Mouse (Mus musculus): Measurements from ENCODE around the gene Rrnad1. TPM values are rescaled to one million over a fixed set of nuclear protein-coding genes. Genes with fewer than 3 reads are reported as not detected.

Gene Rrnad1
- 13.7 and 17.9 TPM in 2 replicates for polyA plus RNA-seq (2014; fragmentation: Nextera tagmentation; extraction: Ambion mirVana)

GRCm38 (mm10) chr3:87930078-87930795 is at the start of gene Rrnad1, which contains the start of gene Isg20l2:
Gene Rrnad1 (minus strand): TSS chr3:87930717.
Gene Isg20l2 (plus strand): TSS chr3:87930314.
- H3K9me3 ChIP-seq (ENCODE audit: control insufficient read depth, low read length) = no peaks in the 10 kb centered on the region

DNA sequence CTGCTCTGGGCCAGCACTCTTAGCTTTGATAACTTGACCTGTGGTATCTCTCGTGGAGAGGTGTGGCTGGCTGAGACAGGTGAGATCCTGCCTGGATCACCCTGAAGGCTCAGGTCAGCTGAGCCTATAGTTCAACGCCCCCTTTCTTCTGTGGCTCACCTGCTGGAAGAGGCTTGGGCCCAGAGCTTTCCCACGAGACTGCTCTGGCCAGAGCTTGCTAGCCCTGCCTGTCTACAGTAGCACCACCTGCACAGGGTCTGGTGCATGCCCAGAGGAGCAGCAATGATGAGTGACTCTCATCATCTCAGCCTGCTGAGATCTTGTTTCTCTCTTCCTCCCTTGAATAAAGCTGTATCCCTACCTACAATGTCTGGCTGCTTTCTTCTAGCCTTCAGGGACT is 49.6 kb upstream of the Rrnad1 start:
- H3K9ac ChIP-seq (ENCODE audit: low read depth, low read length) = no peak overlapping the region
- ATAC-seq (ENCODE audit: low FRiP score) (no peak), DNase-seq (ENCODE audit: low spot score) (no peak)
- H3K27ac ChIP-seq (ENCODE audit: low read depth, low read length) = peak overlapping the region; percentile 47; the same call in 1 of the 2 replicates
- H3K4me3 ChIP-seq (ENCODE audit: low read depth, low read length) = no peak overlapping the region
- no peaks in the 10 kb centered on the region for H3K9me3 ChIP-seq (ENCODE audit: control insufficient read depth, low read length)
- 62% methylated on average over 3 of the region's 3 CpGs for WGBS
- peaks cover 8% of the 10 kb centered on the region; the same call in 1 of the 2 replicates for H3K36me3 ChIP-seq (ENCODE audit: control insufficient read depth, insufficient read depth, low read length)
- peaks cover 32% of the 10 kb centered on the region for H3K4me1 ChIP-seq (replicated peaks; ENCODE audit: control insufficient read depth, insufficient read depth, low read length)
- no peak overlapping the region for H3K4me2 ChIP-seq (replicated peaks; ENCODE audit: low read depth, low read length)
- no peaks in the 10 kb centered on the region for H3K27me3 ChIP-seq (ENCODE audit: control insufficient read depth, insufficient read depth, low read length)

More at GRCm38 (mm10) chr3:87930078-87930795, at the start of gene Rrnad1, which contains the start of gene Isg20l2:
- peaks cover 3% of the 10 kb centered on the region; the same call in 1 of the 2 replicates for H3K4me1 ChIP-seq (replicated peaks; ENCODE audit: control insufficient read depth, insufficient read depth, low read length)
- DNase-seq (ENCODE audit: low spot score) (peak; percentile 97), ATAC-seq (ENCODE audit: low FRiP score) (peak; percentile 96)
- peak within 1 kb of the TSS; percentile 97 for H3K4me3 ChIP-seq (ENCODE audit: low read depth, low read length)
- H3K36me3 ChIP-seq (ENCODE audit: control insufficient read depth, insufficient read depth, low read length) = peaks cover 7% of the 10 kb centered on the region; the same call in 1 of the 2 replicates
- no peaks in the 10 kb centered on the region for H3K27me3 ChIP-seq (ENCODE audit: control insufficient read depth, insufficient read depth, low read length)
- peak within 1 kb of the TSS; percentile 92 for H3K9ac ChIP-seq (ENCODE audit: low read depth, low read length)
- peak within 1 kb of the TSS; percentile 70 for H3K4me2 ChIP-seq (replicated peaks; ENCODE audit: low read depth, low read length)
- peak within 1 kb of the TSS; percentile 74 for H3K27ac ChIP-seq (ENCODE audit: low read depth, low read length)
- WGBS = under 1% methylated on average over 72 of the region's 78 CpGs

- H3K4me1 ChIP-seq (replicated peaks; ENCODE audit: control insufficient read depth, insufficient read depth, low read length) = peaks cover 31% of the 10 kb centered on the region
- WGBS = 88% methylated on average over 5 of the region's 5 CpGs
- H3K36me3 ChIP-seq (ENCODE audit: control insufficient read depth, insufficient read depth, low read length) = peaks cover 8% of the 10 kb centered on the region; the same call in 1 of the 2 replicates
- no peaks in the 10 kb centered on the region for H3K9me3 ChIP-seq (ENCODE audit: control insufficient read depth, low read length)
- ATAC-seq (ENCODE audit: low FRiP score) (no peak), DNase-seq (ENCODE audit: low spot score) (no peak)
- H3K27me3 ChIP-seq (ENCODE audit: control insufficient read depth, insufficient read depth, low read length) = no peaks in the 10 kb centered on the region
- no peak overlapping the region for H3K27ac ChIP-seq (ENCODE audit: low read depth, low read length)
- no peak overlapping the region for H3K4me2 ChIP-seq (replicated peaks; ENCODE audit: low read depth, low read length)
- no peak overlapping the region for H3K4me3 ChIP-seq (ENCODE audit: low read depth, low read length)
- H3K9ac ChIP-seq (ENCODE audit: low read depth, low read length) = no peak overlapping the region
Measured at GRCm38 (mm10) chr3:87979493-87979892, 49.0 kb upstream of the Rrnad1 start.

DNA sequence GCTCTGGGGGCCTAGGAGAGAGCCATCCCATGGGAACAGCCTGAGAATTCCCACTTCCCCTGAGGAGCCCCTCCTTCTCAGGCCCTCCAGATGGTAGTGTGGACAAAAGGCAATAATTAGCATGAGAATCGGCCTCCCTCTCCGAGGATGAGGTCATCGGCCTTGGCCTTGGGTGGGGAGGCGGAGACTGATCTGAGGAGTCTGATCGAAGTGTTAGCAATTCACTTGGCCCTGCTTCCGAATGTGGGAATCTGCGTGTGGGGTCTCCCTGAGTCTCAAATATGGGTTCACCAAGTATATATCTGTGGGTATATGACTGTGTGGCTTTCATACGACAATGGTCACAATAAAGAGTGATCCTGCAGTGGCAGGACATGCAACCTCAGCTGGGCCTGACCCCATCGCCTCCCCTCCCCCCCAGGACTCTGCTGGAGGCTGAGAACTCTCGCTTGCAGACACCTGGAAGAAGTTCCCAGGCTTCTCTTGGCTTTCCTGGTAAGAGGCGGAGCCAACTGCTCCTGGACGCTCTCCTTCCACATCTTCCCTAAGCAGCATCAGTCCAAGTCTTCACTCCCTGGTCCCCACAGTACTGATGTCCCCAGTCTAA is 44.0 kb upstream of the Rrnad1 start:
- peak; percentile 82 for ATAC-seq (ENCODE audit: low FRiP score)
- Histone ChIP-seq H3K4me1 (replicated peaks; ENCODE audit: control insufficient read depth, insufficient read depth, low read length) (peaks cover 13% of the 10 kb centered on the region), H3K9me3 (ENCODE audit: control insufficient read depth, low read length) (no peaks in the 10 kb centered on the region), H3K27ac (ENCODE audit: low read depth, low read length) (peak overlapping the region; percentile 97), H3K4me2 (replicated peaks; ENCODE audit: low read depth, low read length) (peak overlapping the region; percentile 94), H3K36me3 (ENCODE audit: control insufficient read depth, insufficient read depth, low read length) (peaks cover 8% of the 10 kb centered on the region; the same call in 1 of the 2 replicates), H3K4me3 (ENCODE audit: low read depth, low read length) (peak overlapping the region; percentile 86), H3K27me3 (ENCODE audit: control insufficient read depth, insufficient read depth, low read length) (no peaks in the 10 kb centered on the region), H3K9ac (ENCODE audit: low read depth, low read length) (peak overlapping the region; percentile 16)
- DNase-seq (ENCODE audit: low spot score) = peak; percentile 88
- 7% methylated on average over 12 of the region's 12 CpGs for WGBS

DNA sequence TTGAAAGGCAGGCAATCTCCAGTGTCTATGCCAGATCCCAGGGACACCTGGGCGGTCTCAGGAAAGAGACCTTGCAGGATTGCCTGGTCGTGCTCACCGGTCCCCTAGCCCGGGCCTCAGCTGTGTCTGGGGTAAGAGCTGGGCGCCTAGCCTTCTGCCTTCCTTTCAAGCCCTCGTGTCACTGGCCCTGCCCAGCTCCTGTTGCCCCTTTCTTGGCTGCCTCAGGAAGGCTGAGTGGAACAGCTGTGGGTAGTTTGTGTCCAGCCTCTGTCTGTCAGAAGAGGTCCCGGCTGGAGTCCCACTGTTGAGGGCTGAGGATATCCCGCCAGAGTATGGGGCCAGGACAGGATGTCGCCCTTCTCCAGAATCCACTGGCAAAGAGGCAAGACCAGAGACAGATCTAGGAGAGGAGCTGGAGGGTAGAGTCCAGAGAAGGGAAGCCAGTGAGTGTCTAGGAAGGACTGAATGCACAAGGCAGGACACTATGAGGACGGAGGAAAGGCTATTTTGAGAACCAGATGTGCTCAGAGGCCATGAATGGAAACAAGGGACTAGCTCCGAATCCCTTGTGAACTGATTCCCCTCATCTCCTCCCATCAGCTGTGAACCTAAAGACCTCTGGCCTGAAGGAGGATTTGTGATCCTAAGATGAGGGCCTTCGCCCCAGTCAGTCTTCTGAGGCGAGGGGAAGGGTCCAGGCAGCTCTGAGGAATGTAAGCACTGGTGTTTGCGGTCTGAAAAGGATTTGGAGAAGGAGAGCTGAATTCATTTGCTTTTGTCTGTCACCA is 43.3 kb upstream of the Rrnad1 start:
- 14% methylated on average over 14 of the region's 14 CpGs for WGBS
- Histone ChIP-seq H3K9ac (ENCODE audit: low read depth, low read length) (peak overlapping the region; percentile 92), H3K4me1 (replicated peaks; ENCODE audit: control insufficient read depth, insufficient read depth, low read length) (peaks cover 13% of the 10 kb centered on the region), H3K36me3 (ENCODE audit: control insufficient read depth, insufficient read depth, low read length) (peaks cover 8% of the 10 kb centered on the region; the same call in 1 of the 2 replicates), H3K27ac (ENCODE audit: low read depth, low read length) (peak overlapping the region; percentile 97), H3K4me3 (ENCODE audit: low read depth, low read length) (peak overlapping the region; percentile 86), H3K27me3 (ENCODE audit: control insufficient read depth, insufficient read depth, low read length) (no peaks in the 10 kb centered on the region), H3K9me3 (ENCODE audit: control insufficient read depth, low read length) (no peaks in the 10 kb centered on the region), H3K4me2 (replicated peaks; ENCODE audit: low read depth, low read length) (peak overlapping the region; percentile 94)
- peak; percentile 5; the same call in 1 of the 2 replicates for ATAC-seq (ENCODE audit: low FRiP score)
- no peak for DNase-seq (ENCODE audit: low spot score)

GRCm38 (mm10) chr3:87972776-87973175 is 42.3 kb upstream of the Rrnad1 start:
- 20% methylated on average over 5 of the region's 5 CpGs for WGBS
- peaks cover 3% of the 10 kb centered on the region; the same call in 1 of the 2 replicates for H3K36me3 ChIP-seq (ENCODE audit: control insufficient read depth, insufficient read depth, low read length)
- H3K4me1 ChIP-seq (replicated peaks; ENCODE audit: control insufficient read depth, insufficient read depth, low read length) = peaks cover 13% of the 10 kb centered on the region
- peak overlapping the region; percentile 94 for H3K4me2 ChIP-seq (replicated peaks; ENCODE audit: low read depth, low read length)
- peak; percentile 49 for DNase-seq (ENCODE audit: low spot score)
- no peaks in the 10 kb centered on the region for H3K27me3 ChIP-seq (ENCODE audit: control insufficient read depth, insufficient read depth, low read length)
- peak overlapping the region; percentile 97 for H3K27ac ChIP-seq (ENCODE audit: low read depth, low read length)
- H3K9me3 ChIP-seq (ENCODE audit: control insufficient read depth, low read length) = no peaks in the 10 kb centered on the region
- ATAC-seq (ENCODE audit: low FRiP score) = no peak
- H3K4me3 ChIP-seq (ENCODE audit: low read depth, low read length) = peak overlapping the region; percentile 86
- peak overlapping the region; percentile 92 for H3K9ac ChIP-seq (ENCODE audit: low read depth, low read length)

GRCm38 (mm10) chr3:87972203-87972664 is 41.7 kb upstream of the Rrnad1 start:
- no peaks in the 10 kb centered on the region for H3K9me3 ChIP-seq (ENCODE audit: control insufficient read depth, low read length)
- H3K4me2 ChIP-seq (replicated peaks; ENCODE audit: low read depth, low read length) = peak overlapping the region; percentile 94
- ATAC-seq (ENCODE audit: low FRiP score) = peak; percentile 61
- DNase-seq (ENCODE audit: low spot score) = no peak
- peaks cover 2% of the 10 kb centered on the region; the same call in 1 of the 2 replicates for H3K36me3 ChIP-seq (ENCODE audit: control insufficient read depth, insufficient read depth, low read length)
- peak overlapping the region; percentile 86 for H3K4me3 ChIP-seq (ENCODE audit: low read depth, low read length)
- H3K27ac ChIP-seq (ENCODE audit: low read depth, low read length) = peak overlapping the region; percentile 97
- H3K9ac ChIP-seq (ENCODE audit: low read depth, low read length) = peak overlapping the region; percentile 92
- no peaks in the 10 kb centered on the region for H3K27me3 ChIP-seq (ENCODE audit: control insufficient read depth, insufficient read depth, low read length)
- H3K4me1 ChIP-seq (replicated peaks; ENCODE audit: control insufficient read depth, insufficient read depth, low read length) = peaks cover 13% of the 10 kb centered on the region
- 1% methylated on average over 8 of the region's 8 CpGs for WGBS
